Mouse (Mus musculus) WW6 (cell line): ENCODE measurements at regions not wholly inside any gene's neighbourhood (a gene's known extent, or its start where the extent isn't known, plus 50 kb on each side); places are given as distances from the start of the nearest gene placed in this dataset.

Experiments
- DNase-seq: peaks from one replicate; pipeline ENCODE4 v3.0.0-alpha.2; 2013; ENCODE audit warnings: low read depth, low spot score

GRCm38 (mm10) chr4:68179551-68179950 lies 774.6 kb downstream of the Brinp1 start:
- DNase-seq: no peak

GRCm38 (mm10) chr4:68156499-68156898 lies 797.7 kb downstream of the Brinp1 start:
- DNase-seq: no peak

GRCm38 (mm10) chr4:68148483-68149069 lies 805.6 kb downstream of the Brinp1 start:
- DNase-seq: no peak

GRCm38 (mm10) chr4:68128124-68128523 lies 826.1 kb downstream of the Brinp1 start:
- no peak for DNase-seq

- no peak for DNase-seq
These were observed 839.7 kb downstream of the Brinp1 start for GRCm38 (mm10) chr4:68114502-68114901.

GRCm38 (mm10) chr4:68085255-68085654 lies 868.9 kb downstream of the Brinp1 start:
- no peak for DNase-seq

- no peak for DNase-seq
These were observed 897.2 kb downstream of the Brinp1 start for GRCm38 (mm10) chr4:68056813-68057578.

GRCm38 (mm10) chr4:68022891-68023303 lies 931.3 kb downstream of the Brinp1 start:
- peak; percentile 5 for DNase-seq

- no peak for DNase-seq
These were observed 942.8 kb downstream of the Brinp1 start for GRCm38 (mm10) chr4:68011371-68011770.

- no peak for DNase-seq
These were observed 959.4 kb downstream of the Brinp1 start for GRCm38 (mm10) chr4:67994796-67995283.

- DNase-seq: no peak
These were observed 990.7 kb downstream of the Brinp1 start for GRCm38 (mm10) chr4:67963456-67963855.

- no peak for DNase-seq
These were observed 1006.2 kb downstream of the Brinp1 start for GRCm38 (mm10) chr4:67948000-67948399.

GRCm38 (mm10) chr4:67932481-67932880 lies 1021.7 kb downstream of the Brinp1 start:
- DNase-seq: no peak

- no peak for DNase-seq
These were observed 1055.1 kb downstream of the Brinp1 start for GRCm38 (mm10) chr4:67899109-67899508.

- DNase-seq: no peak
These were observed 1062.1 kb downstream of the Brinp1 start for GRCm38 (mm10) chr4:67891946-67892575.

- no peak for DNase-seq
These were observed 1060.6 kb downstream of the Tlr4 start for GRCm38 (mm10) chr4:67887954-67888353.

GRCm38 (mm10) chr4:67885204-67885603 lies 1057.8 kb downstream of the Tlr4 start:
- DNase-seq: no peak

- no peak for DNase-seq
These were observed 1034.8 kb downstream of the Tlr4 start for GRCm38 (mm10) chr4:67862218-67862617.

- no peak for DNase-seq
These were observed 1034.4 kb downstream of the Tlr4 start for GRCm38 (mm10) chr4:67861801-67862200.

- no peak for DNase-seq
These were observed 1025.6 kb downstream of the Tlr4 start for GRCm38 (mm10) chr4:67853001-67853400.

GRCm38 (mm10) chr4:67833397-67833796 lies 1006.0 kb downstream of the Tlr4 start:
- no peak for DNase-seq

GRCm38 (mm10) chr4:67825484-67825883 lies 998.1 kb downstream of the Tlr4 start:
- no peak for DNase-seq

- no peak for DNase-seq
These were observed 968.7 kb downstream of the Tlr4 start for GRCm38 (mm10) chr4:67796050-67796449.
